Comparison of ENCODE assay signal across 8 mouse cellular contexts in the genomic region with DNA sequence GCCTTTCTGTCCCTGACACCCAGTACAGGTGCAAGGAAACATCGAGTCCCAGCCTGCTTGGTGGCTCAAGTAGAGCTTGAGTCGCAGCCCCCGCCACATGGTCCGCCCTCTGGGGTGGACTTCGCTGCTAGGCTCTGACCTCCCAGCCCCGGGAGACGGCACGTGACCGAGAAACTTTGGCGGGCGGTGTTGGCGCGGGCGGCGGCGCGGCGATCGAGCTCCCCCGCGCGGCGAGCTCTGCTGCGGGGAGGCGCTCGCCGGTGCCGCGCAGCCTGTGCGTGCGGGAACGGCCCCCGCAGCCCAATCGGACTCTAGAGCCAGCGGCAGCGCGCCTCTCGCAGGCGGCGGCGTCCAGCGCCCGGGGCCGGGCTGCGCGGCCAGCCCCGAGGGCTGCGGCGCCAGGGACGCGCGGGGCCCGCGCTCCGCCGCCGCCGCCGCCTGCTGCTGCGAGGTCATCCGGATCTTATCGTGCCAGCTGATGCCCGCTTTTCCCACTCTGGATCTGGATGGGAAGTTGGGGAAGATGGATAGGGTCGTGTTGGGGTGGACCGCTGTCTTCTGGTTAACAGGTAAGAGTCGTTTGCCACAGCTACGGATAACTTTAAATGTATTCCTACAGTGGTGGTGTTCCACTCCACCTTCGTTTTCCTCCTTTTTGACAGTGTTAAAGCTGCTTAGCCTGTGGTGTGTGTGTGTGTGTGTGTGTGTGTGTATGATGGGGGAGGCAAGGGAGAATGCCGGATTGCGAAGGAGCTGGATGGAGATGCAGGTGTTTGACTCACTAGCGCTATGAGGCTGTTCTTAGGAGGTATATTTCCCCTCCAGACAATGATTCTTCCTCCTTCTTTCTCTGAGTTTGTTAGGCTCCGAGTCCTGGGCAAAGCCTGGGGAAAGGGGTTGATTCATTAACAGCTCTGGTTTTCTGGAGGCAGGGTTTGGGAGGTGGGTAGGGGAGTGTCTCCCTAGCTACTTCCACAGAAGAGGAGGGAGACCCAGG. TPM values are rescaled to one million over a fixed set of nuclear protein-coding genes. Genes with fewer than 3 reads are reported as not detected.
DNase-seq lines count a peak whose midpoint lies in the region; ATAC-seq and TF ChIP-seq lines count a peak whose summit lies in the region.

Gene Ildr2, plus strand, starts transcription at position 242 of the 997 bp plus-strand sequence.

- peak within 1 kb of the TSS; percentile 39 for H3K4me3 ChIP-seq in limb, embryonic 11.5 days (ENCODE audit: low read depth, low read length)
- peak within 1 kb of the TSS; percentile 77 for H3K4me3 ChIP-seq in midbrain, embryonic 10.5 days
- peak within 1 kb of the TSS; percentile 50 for H3K4me3 ChIP-seq in small intestine, adult 2 months (ENCODE audit: low read depth, low read length)

- H3K36me3 ChIP-seq in limb, embryonic 11.5 days (ENCODE audit: control insufficient read depth, insufficient read depth, low read length) = no peaks in the 10 kb centered on the region
- 0 out of 2 replicates have a peak, but pooled peaks cover 3% of the 10 kb centered on the region for H3K36me3 ChIP-seq in midbrain, embryonic 10.5 days
- H3K36me3 ChIP-seq in small intestine, adult 2 months (ENCODE audit: control insufficient read depth, insufficient read depth, low read length) = no peaks in the 10 kb centered on the region

- peak; percentile 77 for DNase-seq in adrenal gland, postnatal 14 days
- peak; percentile 80 for DNase-seq in embryo, embryonic 10.5 days (ENCODE audit: low spot score)
- DNase-seq in heart, adult 11 months = peak; percentile 97
- peak; percentile 64 for DNase-seq in kidney, adult 11 months
- DNase-seq in limb, embryonic 11.5 days (ENCODE audit: low spot score) = peak; percentile 76
- DNase-seq in midbrain, embryonic 10.5 days (ENCODE audit: low spot score) = peak; percentile 81
- DNase-seq in adipocyte (ENCODE audit: low spot score) = no peak

- WGBS in limb, embryonic 11.5 days = under 1% methylated on average over 72 of the region's 72 CpGs
- WGBS in midbrain, embryonic 10.5 days = under 1% methylated on average over 72 of the region's 72 CpGs
- 1% methylated on average over 72 of the region's 72 CpGs for WGBS in small intestine, adult 2 months

- no peak for TF ChIP-seq POLR2A in small intestine, adult 2 months (IDR thresholded peaks at IDR 0.05; ENCODE audit: low read depth, low read length)

- no peak for TF ChIP-seq CTCF in small intestine, adult 2 months (IDR thresholded peaks at IDR 0.05; ENCODE audit: extremely low read depth, insufficient read length, insufficient replicate concordance, low read depth, low read length)

- H3K9me3 ChIP-seq in limb, embryonic 11.5 days (ENCODE audit: control insufficient read depth, low read length) = no peaks in the 10 kb centered on the region
- H3K9me3 ChIP-seq in midbrain, embryonic 10.5 days (replicated peaks) = no peaks in the 10 kb centered on the region

- peak within 1 kb of the TSS; percentile 60 for H3K9ac ChIP-seq in limb, embryonic 11.5 days (ENCODE audit: low read length)

- H3K4me1 ChIP-seq in limb, embryonic 11.5 days (ENCODE audit: control insufficient read depth, insufficient read depth, low read length) = no peaks in the 10 kb centered on the region
- H3K4me1 ChIP-seq in midbrain, embryonic 10.5 days = peaks cover 57% of the 10 kb centered on the region
- H3K4me1 ChIP-seq in small intestine, adult 2 months (ENCODE audit: control insufficient read depth, insufficient read depth, insufficient read length, low read length) = no peaks in the 10 kb centered on the region

- peaks cover 14% of the 10 kb centered on the region for H3K27me3 ChIP-seq in limb, embryonic 11.5 days (ENCODE audit: control insufficient read depth, insufficient read depth, low read length)
- peaks cover 38% of the 10 kb centered on the region for H3K27me3 ChIP-seq in midbrain, embryonic 10.5 days (ENCODE audit: low read depth, poor library complexity, severe bottlenecking)
- H3K27me3 ChIP-seq in small intestine, adult 2 months (ENCODE audit: control insufficient read depth, insufficient read depth, low read length) = peaks cover 23% of the 10 kb centered on the region

- no peak within 1 kb of the TSS for H3K27ac ChIP-seq in limb, embryonic 11.5 days (replicated peaks; ENCODE audit: low read depth, low read length)
- peak within 1 kb of the TSS; percentile 90 for H3K27ac ChIP-seq in midbrain, embryonic 10.5 days (replicated peaks)
- no peak within 1 kb of the TSS for H3K27ac ChIP-seq in small intestine, adult 2 months (ENCODE audit: insufficient read depth, low read depth, low read length)

- ATAC-seq in limb, embryonic 11.5 days (ENCODE audit: insufficient number of reproducible peaks, low FRiP score, low TSS enrichment, low read depth) = peak; percentile 70

- H3K4me2 ChIP-seq in limb, embryonic 11.5 days (ENCODE audit: low read depth, severe bottlenecking) = peak within 1 kb of the TSS; percentile 95

RNA-seq across cellular contexts. Expression of gene Ildr2, which starts in this region (rescaled TPM):
- 3.3 and 4.5 TPM in 2 replicates for total RNA-seq in adrenal gland, postnatal 14 days (2021)
- polyA plus RNA-seq in limb, embryonic 11.5 days (2014; fragmentation: Nextera tagmentation; extraction: Ambion mirVana) = 0.64 and 0.77 TPM in 2 replicates
- polyA plus RNA-seq in midbrain, embryonic 10.5 days (2016; fragmentation: Nextera tagmentation; extraction: Ambion mirVana) = 14.9 and 15.1 TPM in 2 replicates
- polyA plus RNA-seq in small intestine, adult 2 months (2012; rRNA removed) = 0.03 and 0.32 TPM in 2 replicates

Comparison
In these comparisons a context has a peak if more than half of its experiments do, and no peak if none do; other contexts are left out.
1. Peak in DNase-seq, ATAC-seq, H3K4me3 ChIP-seq, H3K9ac ChIP-seq and H3K4me2 ChIP-seq in limb, embryonic 11.5 days; RNA of the gene not detected or under 1 TPM.